Mouse (Mus musculus): ENCODE measurements around the gene Trp53bp2. TPM values are rescaled to one million over a fixed set of nuclear protein-coding genes. Genes with fewer than 3 reads are reported as not detected.

Trp53bp2 gene
- polyA plus RNA-seq, 1 experiment, result 7.1 TPM

- no peak for TF ChIP-seq GATA1 (IDR thresholded peaks at IDR 0.05; ENCODE audit: low read length)
Observed at GRCm38 (mm10) chr1:182500224-182500623, 91.3 kb downstream of the Trp53bp2 start.

- no peak for TF ChIP-seq GATA1 (IDR thresholded peaks at IDR 0.05; ENCODE audit: low read length)
Observed at GRCm38 (mm10) chr1:182500843-182501242, 91.9 kb downstream of the Trp53bp2 start.

DNA sequence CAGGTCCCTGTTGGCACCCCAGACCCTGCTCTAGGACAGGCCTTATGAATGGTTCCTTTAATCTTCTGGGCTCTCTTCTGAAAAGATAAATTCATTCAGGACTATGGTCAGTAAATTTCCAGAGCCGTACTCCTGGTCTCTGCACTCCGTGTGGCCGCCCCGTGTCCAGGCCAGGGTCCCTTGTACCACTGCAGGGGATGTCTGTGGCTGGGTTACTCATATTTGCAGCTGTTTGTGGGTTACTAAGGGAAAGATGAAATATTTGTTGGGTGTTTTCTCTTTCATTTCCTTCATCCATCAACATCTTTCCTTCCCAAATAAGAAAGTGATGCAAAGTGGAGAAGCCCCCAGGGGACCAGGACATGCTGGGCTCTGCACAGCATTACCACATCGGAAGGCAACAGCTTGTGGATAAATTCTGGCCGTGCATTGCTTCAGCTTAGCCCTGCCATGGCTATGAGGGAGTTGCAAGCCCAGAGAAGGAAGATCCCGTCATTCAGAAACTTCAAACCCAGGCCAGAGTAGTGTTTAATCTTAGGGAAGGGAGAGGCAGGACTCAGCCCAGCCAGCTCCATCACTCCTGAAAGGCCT, 92.9 kb downstream of the Trp53bp2 start:
- TF ChIP-seq GATA1 (IDR thresholded peaks at IDR 0.05; ENCODE audit: low read length), result no peak

GRCm38 (mm10) chr1:182502491-182503050, 93.6 kb downstream of the Trp53bp2 start:
- TF ChIP-seq GATA1 (IDR thresholded peaks at IDR 0.05; ENCODE audit: low read length), result no peak

DNA sequence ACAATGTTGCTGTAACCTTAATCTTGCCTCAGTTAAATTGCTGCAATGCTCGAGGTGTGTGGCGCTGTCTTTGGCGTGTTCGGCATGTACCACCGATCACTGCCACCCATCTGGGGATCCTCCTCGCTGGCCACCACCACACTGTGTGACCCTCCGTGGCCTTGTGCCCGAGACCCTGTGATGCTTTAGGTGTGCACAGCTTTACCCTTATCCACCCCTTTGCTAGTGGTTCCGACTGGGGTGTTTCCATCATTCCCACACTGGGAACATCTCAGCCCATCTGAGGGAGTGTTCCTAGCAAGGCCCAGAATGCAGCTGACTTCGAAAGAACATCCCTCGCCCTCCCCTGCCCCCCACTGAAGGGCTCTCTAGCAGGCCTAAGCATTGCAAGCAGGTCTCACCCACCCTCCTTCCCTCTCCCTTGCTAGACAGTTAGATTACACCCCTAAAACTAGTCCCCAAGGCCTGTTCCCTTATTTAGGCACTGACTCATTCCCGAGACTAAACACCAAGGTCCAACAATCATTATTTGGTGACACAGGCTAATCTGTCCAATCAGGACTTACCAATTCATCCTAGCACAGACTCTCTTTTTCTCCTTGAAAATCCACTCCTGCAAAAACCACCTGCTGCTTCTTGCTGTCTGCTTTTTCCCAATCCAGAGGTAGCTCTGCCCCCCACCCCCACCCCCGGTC, 94.4 kb downstream of the Trp53bp2 start:
- TF ChIP-seq GATA1 (IDR thresholded peaks at IDR 0.05; ENCODE audit: low read length), result no peak

GRCm38 (mm10) chr1:182504223-182504622, 95.3 kb downstream of the Trp53bp2 start:
- no peak for TF ChIP-seq GATA1 (IDR thresholded peaks at IDR 0.05; ENCODE audit: low read length)

DNA sequence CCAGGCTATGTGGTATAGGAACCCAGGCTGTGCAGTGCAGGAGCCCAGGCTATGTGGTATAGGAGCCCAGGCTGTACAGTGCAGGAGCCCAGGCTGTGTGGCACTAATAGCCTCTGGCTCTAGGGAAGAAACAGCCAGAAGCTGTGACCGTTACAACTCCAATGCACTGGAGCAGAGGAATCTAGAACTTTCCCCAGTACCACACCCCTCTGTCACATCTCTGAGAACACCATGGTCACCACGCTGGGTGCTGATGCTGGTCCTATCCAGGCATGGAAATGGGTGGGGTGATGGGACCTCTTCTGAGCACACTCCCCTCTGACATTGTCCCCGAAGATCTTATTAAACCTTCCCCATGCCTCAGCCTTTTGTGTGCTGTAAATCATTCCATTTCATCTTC, 96.3 kb downstream of the Trp53bp2 start:
- no peak for TF ChIP-seq GATA1 (IDR thresholded peaks at IDR 0.05; ENCODE audit: low read length)

- TF ChIP-seq GATA1 (IDR thresholded peaks at IDR 0.05; ENCODE audit: low read length), result no peak
Observed at GRCm38 (mm10) chr1:182506229-182506986, 97.4 kb downstream of the Trp53bp2 start.

DNA sequence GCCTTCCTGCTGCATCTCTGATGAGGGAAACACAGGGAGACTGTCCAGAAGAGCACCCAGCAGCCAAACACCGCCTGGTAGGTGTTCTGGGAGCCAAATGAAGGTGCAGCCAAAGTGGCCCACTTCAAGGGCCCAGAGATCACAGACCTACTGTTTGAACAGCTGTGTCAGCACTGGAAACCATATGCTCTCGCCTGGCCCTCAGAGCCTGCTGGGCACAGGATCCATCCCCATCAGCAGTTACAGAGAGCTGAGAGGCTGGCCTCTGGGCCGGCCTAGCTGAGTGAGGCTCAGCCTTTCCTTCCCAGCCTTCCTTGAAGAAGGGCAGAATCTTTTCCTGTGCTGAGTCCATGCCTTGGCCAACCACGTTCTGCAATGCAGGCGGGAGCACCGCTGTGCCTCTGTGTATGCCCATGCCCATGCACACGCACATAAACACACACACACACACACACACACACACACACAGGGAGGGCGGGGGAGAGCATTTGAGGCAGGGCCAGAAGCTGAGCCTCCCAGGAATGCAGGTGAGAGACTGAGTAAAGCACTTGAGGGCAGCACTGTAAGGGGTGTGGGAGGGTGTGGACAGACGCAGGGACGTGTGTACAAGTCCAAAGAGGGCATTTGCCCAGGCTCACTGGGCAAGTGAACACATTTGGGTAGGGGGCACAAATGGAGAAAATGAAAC, 100.3 kb downstream of the Trp53bp2 start:
- TF ChIP-seq GATA1 (IDR thresholded peaks at IDR 0.05; ENCODE audit: low read length), result no peak

DNA sequence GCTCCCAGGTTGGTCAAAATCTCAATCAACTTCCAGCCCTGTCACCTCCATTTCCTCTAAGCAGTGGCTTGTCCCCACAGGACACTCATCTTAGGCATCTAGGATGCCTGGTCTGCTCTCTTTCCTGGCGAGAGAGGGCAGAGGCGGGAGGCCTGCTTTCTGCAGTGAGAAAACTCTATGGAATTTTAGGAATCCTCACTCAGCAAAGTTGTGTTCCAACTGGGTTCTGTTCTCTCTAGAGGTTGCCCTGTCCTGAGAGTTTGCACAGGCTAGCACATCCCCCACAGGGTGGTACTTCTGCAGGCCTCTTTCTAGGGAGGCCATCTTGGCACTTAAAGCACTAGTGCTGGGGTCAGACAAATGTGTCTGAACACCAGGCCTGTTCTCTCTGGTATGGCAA, 102.1 kb downstream of the Trp53bp2 start:
- TF ChIP-seq GATA1 (IDR thresholded peaks at IDR 0.05; ENCODE audit: low read length), result no peak

GRCm38 (mm10) chr1:182511778-182512177, 102.8 kb downstream of the Trp53bp2 start:
- no peak for TF ChIP-seq GATA1 (IDR thresholded peaks at IDR 0.05; ENCODE audit: low read length)

Other genes with a start within 250 kb of the Trp53bp2 start
- gene Vmn1r1, start 244.7 kb upstream of the Trp53bp2 start, polyA plus RNA-seq (2012), result 0.02 TPM in 1 of 2 replicates, not detected in the other
- gene Degs1, start 126.4 kb upstream of the Trp53bp2 start, polyA plus RNA-seq (2012), result 17.2 and 26.6 TPM in 2 replicates
- 43.3 and 54.8 TPM in 2 replicates for gene Fbxo28, start 67.5 kb upstream of the Trp53bp2 start, polyA plus RNA-seq (2012)
- not detected in 2 replicates for gene Capn2, start 108.4 kb downstream of the Trp53bp2 start, polyA plus RNA-seq (2012)
- not detected in 2 replicates for gene Capn8, start 155.8 kb downstream of the Trp53bp2 start, polyA plus RNA-seq (2012)

Measured in G1E-ER4 (cell line).